Mouse (Mus musculus) myocyte (in vitro differentiated cells): Measurements from ENCODE around the gene Klf4. TPM values are rescaled to one million over a fixed set of nuclear protein-coding genes. Genes with fewer than 3 reads are reported as not detected.

Source experiments
- H3K27me3 ChIP-seq: one replicate; pipeline ENCODE4 v1.6.1; 2011; ENCODE audit not compliant: control insufficient read depth, insufficient read depth, insufficient read length
- H3K36me3 ChIP-seq: one replicate; pipeline ENCODE4 v1.6.1; 2011; ENCODE audit not compliant: control insufficient read depth, insufficient read depth
- H3K4me2 ChIP-seq: one replicate; pipeline ENCODE4 v1.6.1; 2011; ENCODE audit warnings: low read depth, control low read depth
- H3K4me3 ChIP-seq: one replicate; pipeline ENCODE4 v1.5.1; 2011; ENCODE audit warnings: mild to moderate bottlenecking, control low read depth, moderate library complexity
- H3K79me2 ChIP-seq: one replicate; pipeline ENCODE4 v1.6.1; 2011; ENCODE audit not compliant: control insufficient read depth, insufficient read depth
- H3ac ChIP-seq: one replicate; pipeline ENCODE4 v1.6.1; 2011; ENCODE audit not compliant: control insufficient read depth, insufficient read length
- CEBPB ChIP-seq: IDR thresholded peaks from 2 replicates; pipeline ENCODE4 v1.6.1; 2011; ENCODE audit warnings: mild to moderate bottlenecking, moderate library complexity; ENCODE audit not compliant: poor library complexity, insufficient read depth, severe bottlenecking
- E2F4 ChIP-seq: IDR thresholded peaks from one replicate; pipeline ENCODE4 v1.6.1; 2011; ENCODE audit warnings: mild to moderate bottlenecking, control low read depth, moderate library complexity; ENCODE audit not compliant: insufficient read depth
- MAX ChIP-seq: IDR thresholded peaks from one replicate; pipeline ENCODE4 v1.6.1; 2011; ENCODE audit warnings: low read depth, mild to moderate bottlenecking, control low read depth
- MYOD1 ChIP-seq, 3 experiments: IDR thresholded peaks; one replicate each; pipeline ENCODE4 v1.6.1; 2011; ENCODE audit warnings: control low read depth in 2 of 3, low read depth in 2 of 3, mild to moderate bottlenecking in 2 of 3, moderate library complexity in 1 of 3; ENCODE audit not compliant: insufficient read length in 2 of 3, control insufficient read depth in 1 of 3
- MYOG ChIP-seq, 3 experiments: IDR thresholded peaks; one replicate each; pipeline ENCODE4 v1.6.1; 2011; ENCODE audit warnings: control low read depth in 2 of 3, low read depth in 2 of 3, mild to moderate bottlenecking in 2 of 3; ENCODE audit not compliant: insufficient read length in 2 of 3, control insufficient read depth in 1 of 3, insufficient read depth in 1 of 3
- POLR2A ChIP-seq: IDR thresholded peaks from one replicate; pipeline ENCODE4 v1.6.1; 2011; ENCODE audit warnings: low read depth, mild to moderate bottlenecking, control low read depth, moderate library complexity; ENCODE audit not compliant: insufficient read length
- POLR2AphosphoS2 ChIP-seq: IDR thresholded peaks from one replicate; pipeline ENCODE4 v1.6.1; 2011; ENCODE audit warnings: low read depth, control low read depth; ENCODE audit not compliant: insufficient read length
- REST ChIP-seq: IDR thresholded peaks from one replicate; pipeline ENCODE4 v1.6.1; 2011; ENCODE audit warnings: mild to moderate bottlenecking, control low read depth, moderate library complexity; ENCODE audit not compliant: insufficient read depth, insufficient read length
- SRF ChIP-seq: IDR thresholded peaks from one replicate; pipeline ENCODE4 v1.6.1; 2011; ENCODE audit warnings: low read depth; ENCODE audit not compliant: control insufficient read depth, insufficient read length
- TCF12 ChIP-seq: IDR thresholded peaks from one replicate; pipeline ENCODE4 v1.6.1; 2011; ENCODE audit warnings: mild to moderate bottlenecking, control low read depth; ENCODE audit not compliant: poor library complexity, insufficient read depth, severe bottlenecking
- TCF3 ChIP-seq: IDR thresholded peaks from one replicate; pipeline ENCODE4 v1.6.1; 2011; ENCODE audit warnings: low read depth, control low read depth; ENCODE audit not compliant: insufficient read length
- USF1 ChIP-seq: IDR thresholded peaks from one replicate; pipeline ENCODE4 v1.6.1; 2011; ENCODE audit warnings: low read depth, mild to moderate bottlenecking, control low read depth, moderate library complexity
- polyA plus RNA-seq: library from polyadenylated mRNA; unstranded; fragments of >200 nt; fragmentation: generic; extraction: Trizol; gene quantifications from one replicate; pipeline ENCODE4 v1.2.1, GENCODE M21; 2012; ENCODE audit warnings: missing spikeins

Gene Klf4
- polyA plus RNA-seq, 1 experiment, result 84.3 TPM

DNA sequence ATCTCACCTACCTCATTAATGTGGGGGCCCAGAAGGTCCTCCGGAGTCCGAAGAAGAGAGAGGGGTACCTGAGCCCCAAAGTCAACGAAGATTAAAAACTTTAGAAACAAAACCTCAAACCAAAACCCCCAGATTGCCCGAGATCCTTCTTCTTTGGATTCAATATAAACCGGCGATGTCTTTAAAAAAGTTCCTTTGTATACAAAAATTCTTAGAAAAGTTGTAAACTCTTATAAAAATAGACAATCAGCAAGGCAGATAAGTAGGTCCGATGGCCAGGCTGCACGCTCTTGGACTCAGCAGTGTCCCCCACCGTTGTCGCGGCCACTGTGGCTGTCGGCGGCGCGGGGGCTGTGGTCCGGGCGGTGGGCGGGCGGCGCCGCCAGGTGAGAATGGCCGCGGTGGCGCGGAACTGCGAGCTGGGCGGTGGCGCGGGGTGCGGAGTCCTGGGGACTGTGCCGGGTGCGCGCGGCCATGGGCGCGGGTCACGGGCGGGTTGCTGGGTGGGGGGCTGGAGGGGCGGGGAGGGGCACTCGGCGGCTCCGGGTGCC, 335 bp downstream of the Klf4 start:
- Histone ChIP-seq H3ac (peak overlapping the region; percentile 79), H3K36me3 (peaks cover 15% of the 10 kb centered on the region), H3K4me3 (peak overlapping the region; percentile 99), H3K27me3 (no peaks in the 10 kb centered on the region), H3K4me2 (peak overlapping the region; percentile 79), H3K79me2 (peaks cover 32% of the 10 kb centered on the region)
- TF ChIP-seq MAX, result no peak
- TF ChIP-seq MYOD1 (IDR thresholded peaks at IDR 0.05; ENCODE audit: control insufficient read depth in 1 of 3, insufficient read length in 2 of 3, low read depth in 2 of 3), result peak in 1 of 3 experiments; percentile 27
- TF ChIP-seq SRF, result no peak
- no peak for TF ChIP-seq POLR2A
- TF ChIP-seq REST, result no peak

- no peaks in the 10 kb centered on the region for H3K27me3 ChIP-seq
- peak overlapping the region; percentile 99 for H3K4me3 ChIP-seq
- TF ChIP-seq POLR2AphosphoS2 (peak; percentile 82), POLR2A (peak; percentile 48), TCF3 (no peak), MYOD1 (IDR thresholded peaks at IDR 0.05; ENCODE audit: control insufficient read depth in 1 of 3, insufficient read length in 2 of 3, low read depth in 2 of 3) (peak in 1 of 3 experiments; percentile 45), USF1 (no peak), MYOG (IDR thresholded peaks at IDR 0.05; ENCODE audit: control insufficient read depth in 1 of 3, insufficient read depth in 1 of 3, insufficient read length in 2 of 3, low read depth in 2 of 3) (peak in 1 of 3 experiments; percentile 27), E2F4 (no peak)
- H3K4me2 ChIP-seq, result peak overlapping the region; percentile 79
- H3K79me2 ChIP-seq, result peaks cover 32% of the 10 kb centered on the region
- peaks cover 21% of the 10 kb centered on the region for H3K36me3 ChIP-seq
- peak overlapping the region; percentile 79 for H3ac ChIP-seq
Measured at GRCm38 (mm10) chr4:55531096-55531855, 990 bp downstream of the Klf4 start.

DNA sequence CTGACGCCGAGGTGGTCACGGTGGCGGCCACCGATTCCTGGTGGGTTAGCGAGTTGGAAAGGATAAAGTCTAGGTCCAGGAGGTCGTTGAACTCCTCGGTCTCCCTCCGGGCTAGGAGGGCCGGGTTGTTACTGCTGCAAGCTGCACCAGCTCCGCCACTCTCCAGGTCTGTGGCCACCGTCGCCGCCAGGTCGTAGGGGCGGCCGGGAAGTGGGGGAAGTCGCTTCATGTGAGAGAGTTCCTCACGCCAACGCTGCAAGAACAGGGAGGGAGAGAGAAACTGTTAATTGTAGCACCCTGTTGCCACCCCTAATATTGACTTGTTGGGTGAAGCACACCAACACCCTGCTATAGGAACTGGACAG, 1.6 kb downstream of the Klf4 start:
- TF ChIP-seq USF1 (no peak), SRF (no peak), REST (no peak), MYOD1 (IDR thresholded peaks at IDR 0.05; ENCODE audit: control insufficient read depth in 1 of 3, insufficient read length in 2 of 3, low read depth in 2 of 3) (no peak), MAX (no peak), CEBPB (no peak), TCF3 (no peak), POLR2AphosphoS2 (no peak), POLR2A (no peak), E2F4 (no peak), TCF12 (no peak), MYOG (IDR thresholded peaks at IDR 0.05; ENCODE audit: control insufficient read depth in 1 of 3, insufficient read depth in 1 of 3, insufficient read length in 2 of 3, low read depth in 2 of 3) (no peak)
- Histone ChIP-seq H3K27me3 (no peaks in the 10 kb centered on the region), H3K4me2 (peak overlapping the region; percentile 79), H3K4me3 (peak overlapping the region; percentile 99), H3K36me3 (peaks cover 21% of the 10 kb centered on the region), H3ac (peak overlapping the region; percentile 79), H3K79me2 (peaks cover 32% of the 10 kb centered on the region)

GRCm38 (mm10) chr4:55530236-55530635, 2.0 kb downstream of the Klf4 start:
- Histone ChIP-seq H3ac (peak overlapping the region; percentile 79), H3K79me2 (peaks cover 32% of the 10 kb centered on the region), H3K4me3 (peak overlapping the region; percentile 99), H3K27me3 (no peaks in the 10 kb centered on the region), H3K4me2 (peak overlapping the region; percentile 79), H3K36me3 (peaks cover 21% of the 10 kb centered on the region)
- TF ChIP-seq SRF, result no peak
- peak in 2 of 3 experiments; percentile 2 to 45 for TF ChIP-seq MYOG (IDR thresholded peaks at IDR 0.05; ENCODE audit: control insufficient read depth in 1 of 3, insufficient read depth in 1 of 3, insufficient read length in 2 of 3, low read depth in 2 of 3)
- TF ChIP-seq POLR2A, result peak; percentile 61

DNA sequence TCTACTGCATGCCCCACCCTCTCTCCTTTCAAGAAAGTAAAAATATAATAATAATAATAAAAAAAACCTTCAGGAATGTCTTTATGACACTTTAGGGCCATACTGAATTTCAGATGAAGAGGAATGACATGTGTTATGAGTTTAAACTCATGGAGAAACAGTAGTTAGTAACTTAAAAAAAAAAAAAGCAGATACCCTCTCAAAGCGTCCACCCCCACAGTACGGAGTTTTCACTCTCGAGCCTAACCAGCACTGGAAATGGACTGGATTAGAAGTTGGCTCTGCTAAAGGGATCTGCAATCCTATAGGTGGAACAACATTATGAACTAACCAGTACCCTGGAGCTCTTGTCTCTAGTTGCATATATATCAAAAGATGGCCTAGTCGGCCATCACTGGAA, 3.9 kb downstream of the Klf4 start:
- TF ChIP-seq SRF (no peak), MYOG (IDR thresholded peaks at IDR 0.05; ENCODE audit: control insufficient read depth in 1 of 3, insufficient read depth in 1 of 3, insufficient read length in 2 of 3, low read depth in 2 of 3) (no peak), CEBPB (no peak), TCF3 (no peak), USF1 (no peak), REST (no peak), POLR2A (no peak), TCF12 (no peak), E2F4 (no peak), MYOD1 (IDR thresholded peaks at IDR 0.05; ENCODE audit: control insufficient read depth in 1 of 3, insufficient read length in 2 of 3, low read depth in 2 of 3) (no peak)
- peaks cover 32% of the 10 kb centered on the region for H3K79me2 ChIP-seq
- H3ac ChIP-seq, result no peak overlapping the region
- no peaks in the 10 kb centered on the region for H3K27me3 ChIP-seq
- H3K36me3 ChIP-seq, result peaks cover 21% of the 10 kb centered on the region
- peak overlapping the region; percentile 28 for H3K4me2 ChIP-seq
- peak overlapping the region; percentile 99 for H3K4me3 ChIP-seq
